Mouse (Mus musculus) forebrain, embryonic 15.5 days (tissue): Measurements from ENCODE around the gene Etfa. TPM values are rescaled to one million over a fixed set of nuclear protein-coding genes. Genes with fewer than 3 reads are reported as not detected.

Experiments
- ATAC-seq: fragments of 200-750 bp; cut with Nextera tagmentation; replicated peaks from 2 replicates; pipeline ENCODE4 v1.8.0; 2017; ENCODE audit warnings: mild to moderate bottlenecking, moderate TSS enrichment, moderate library complexity
- H3K27ac ChIP-seq: fragments of 300-500 bp; sonication (generic); replicated peaks from 2 replicates; pipeline ENCODE4 v1.5.1; 2015; ENCODE audit warnings: mild to moderate bottlenecking, inconsistent platforms
- H3K27me3 ChIP-seq: fragments of 300-500 bp; sonication (generic); 2 replicates; pipeline ENCODE4 v1.6.1; 2015; ENCODE audit warnings: inconsistent platforms
- H3K36me3 ChIP-seq: fragments of 300-500 bp; sonication (generic); 2 replicates; pipeline ENCODE4 v1.6.1; 2015; ENCODE audit warnings: mild to moderate bottlenecking, inconsistent platforms
- H3K4me1 ChIP-seq: fragments of 300-500 bp; sonication (generic); 2 replicates; pipeline ENCODE4 v1.6.1; 2015; ENCODE audit warnings: inconsistent platforms
- H3K4me2 ChIP-seq: fragments of 300-500 bp; sonication (generic); replicated peaks from 2 replicates; pipeline ENCODE4 v1.6.1; 2015; ENCODE audit warnings: mild to moderate bottlenecking, inconsistent platforms
- H3K4me3 ChIP-seq: fragments of 300-500 bp; sonication (generic); 2 replicates; pipeline ENCODE4 v1.5.1; 2015; ENCODE audit warnings: mild to moderate bottlenecking, inconsistent platforms
- H3K9ac ChIP-seq: fragments of 300-500 bp; sonication (generic); replicated peaks from 2 replicates; pipeline ENCODE4 v1.6.1; 2015; ENCODE audit warnings: mild to moderate bottlenecking, inconsistent platforms
- H3K9me3 ChIP-seq: fragments of 300-500 bp; sonication (generic); 2 replicates; pipeline ENCODE4 v1.6.1; 2016; ENCODE audit warnings: inconsistent platforms
- whole genome bisulfite sequencing: fragments of 180-500 bp; shearing (Covaris S2); methylation state at CpG from one replicate; pipeline ENCODE4 v1.1.7; 2015; ENCODE audit warnings: mixed read lengths; 5-methylcytosine and 5-hydroxymethylcytosine counted together
- polyA plus RNA-seq: library from polyadenylated mRNA; unstranded; fragments of >200 nt; fragmentation: Nextera tagmentation; extraction: Ambion mirVana; gene quantifications from 2 replicates; pipeline ENCODE4 v1.2.1, GENCODE M21; 2015

The Etfa gene
- polyA plus RNA-seq, 1 experiment from 2014 or later, result 96.2 TPM

DNA sequence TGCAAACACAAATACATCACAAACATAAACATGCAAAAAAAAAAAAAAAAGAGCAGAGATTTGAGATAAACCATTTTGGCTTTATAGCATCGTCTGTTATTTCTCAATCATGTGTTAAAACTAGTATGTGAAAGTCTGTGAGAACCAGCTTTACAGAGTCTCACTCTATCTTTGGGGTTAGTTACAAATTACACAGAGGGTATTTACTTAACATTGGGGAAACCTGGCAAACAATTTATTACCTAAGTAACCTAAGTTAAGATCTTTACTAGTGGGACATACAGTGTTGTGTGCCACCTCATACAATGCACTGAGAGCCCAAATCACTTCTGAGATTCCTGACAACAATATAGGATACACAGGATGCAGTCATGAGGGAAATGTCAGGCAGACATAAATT is 2.3 kb downstream of the Etfa start:
- no peak for ATAC-seq
- H3K27ac ChIP-seq, result no peak overlapping the region
- H3K4me3 ChIP-seq, result no peak overlapping the region
- H3K9ac ChIP-seq, result no peak overlapping the region
- no peak overlapping the region for H3K4me2 ChIP-seq
- no peaks in the 10 kb centered on the region for H3K9me3 ChIP-seq
- peaks cover 27% of the 10 kb centered on the region for H3K4me1 ChIP-seq
- 91% methylated on average over 1 of the region's 1 CpGs for WGBS
- H3K27me3 ChIP-seq, result peaks cover 6% of the 10 kb centered on the region
- no peaks in the 10 kb centered on the region for H3K36me3 ChIP-seq

DNA sequence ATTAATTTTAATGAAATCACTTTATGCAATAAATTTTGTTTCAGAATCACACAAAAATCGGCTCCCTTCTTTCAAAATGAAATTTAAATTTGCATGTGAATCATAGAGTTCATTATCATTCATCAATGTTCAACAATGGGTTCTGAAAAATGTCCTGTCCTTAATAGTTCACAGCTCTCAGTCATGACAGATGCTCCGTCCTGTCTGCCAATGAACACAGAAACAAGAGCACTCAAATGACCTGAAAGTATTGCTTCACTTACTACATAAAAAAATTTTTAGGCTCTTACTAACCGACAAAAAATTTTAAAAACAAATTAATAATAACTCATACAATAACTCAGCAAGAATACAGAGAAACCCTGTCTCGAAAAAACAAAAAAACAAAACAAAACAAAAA is 3.3 kb downstream of the Etfa start:
- ATAC-seq, result no peak
- H3K4me2 ChIP-seq, result no peak overlapping the region
- H3K9me3 ChIP-seq, result no peaks in the 10 kb centered on the region
- H3K9ac ChIP-seq, result no peak overlapping the region
- H3K27me3 ChIP-seq, result peaks cover 1% of the 10 kb centered on the region
- no peak overlapping the region for H3K27ac ChIP-seq
- no peaks in the 10 kb centered on the region for H3K36me3 ChIP-seq
- peaks cover 27% of the 10 kb centered on the region for H3K4me1 ChIP-seq
- WGBS, result 55% methylated on average over 4 of the region's 4 CpGs
- H3K4me3 ChIP-seq, result no peak overlapping the region

DNA sequence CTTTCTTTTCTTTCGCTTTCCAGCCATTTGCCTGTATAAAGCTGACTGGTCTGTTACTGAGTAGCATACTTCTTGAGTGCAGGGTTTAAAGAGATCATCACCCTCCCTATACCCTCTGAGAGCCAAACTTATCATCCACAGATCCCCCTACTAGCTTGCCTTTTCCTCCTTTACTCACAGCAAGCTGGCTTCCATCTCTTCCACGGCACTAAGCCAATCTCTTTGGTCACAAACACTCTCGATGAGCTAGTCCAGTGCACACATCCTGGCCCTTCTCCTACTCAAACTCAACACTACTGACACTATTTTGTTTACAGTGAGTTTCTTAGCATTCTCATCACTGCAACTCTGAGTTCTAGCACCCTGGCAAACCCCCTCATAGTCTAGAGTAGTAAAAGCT is 4.1 kb downstream of the Etfa start:
- no peak overlapping the region for H3K27ac ChIP-seq
- no peaks in the 10 kb centered on the region for H3K9me3 ChIP-seq
- no peaks in the 10 kb centered on the region for H3K36me3 ChIP-seq
- no peak overlapping the region for H3K4me2 ChIP-seq
- H3K27me3 ChIP-seq, result no peaks in the 10 kb centered on the region; the same call in 1 of the 2 replicates
- no peak overlapping the region for H3K9ac ChIP-seq
- 88% methylated on average over 3 of the region's 3 CpGs for WGBS
- H3K4me1 ChIP-seq, result peaks cover 27% of the 10 kb centered on the region
- no peak overlapping the region for H3K4me3 ChIP-seq
- ATAC-seq, result no peak

DNA sequence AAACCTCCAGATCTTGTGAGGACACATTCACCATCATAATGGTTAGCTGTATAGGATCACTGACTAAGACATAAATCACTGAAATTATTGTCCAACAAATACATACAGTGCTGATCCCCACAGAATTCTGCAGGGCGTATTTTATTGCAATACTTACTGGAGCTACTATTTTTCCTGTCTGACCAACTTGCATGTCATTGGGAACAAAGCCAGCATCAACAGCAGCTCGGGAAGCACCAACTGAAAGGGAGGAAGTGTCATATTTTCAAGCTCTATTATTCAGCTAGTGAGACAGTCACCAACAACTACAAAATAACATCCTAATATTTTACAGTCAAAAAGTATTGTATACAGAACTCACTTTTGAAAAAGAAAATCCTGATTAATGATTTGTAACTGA is 29.9 kb downstream of the Etfa start:
- H3K27me3 ChIP-seq, result no peaks in the 10 kb centered on the region
- no peak overlapping the region for H3K4me2 ChIP-seq
- ATAC-seq, result no peak
- no peaks in the 10 kb centered on the region for H3K4me1 ChIP-seq
- no peak overlapping the region for H3K9ac ChIP-seq
- H3K36me3 ChIP-seq, result no peaks in the 10 kb centered on the region; the same call in 1 of the 2 replicates
- no peak overlapping the region for H3K27ac ChIP-seq
- no peak overlapping the region for H3K4me3 ChIP-seq
- WGBS, result 53% methylated on average over 2 of the region's 2 CpGs
- no peaks in the 10 kb centered on the region for H3K9me3 ChIP-seq

DNA sequence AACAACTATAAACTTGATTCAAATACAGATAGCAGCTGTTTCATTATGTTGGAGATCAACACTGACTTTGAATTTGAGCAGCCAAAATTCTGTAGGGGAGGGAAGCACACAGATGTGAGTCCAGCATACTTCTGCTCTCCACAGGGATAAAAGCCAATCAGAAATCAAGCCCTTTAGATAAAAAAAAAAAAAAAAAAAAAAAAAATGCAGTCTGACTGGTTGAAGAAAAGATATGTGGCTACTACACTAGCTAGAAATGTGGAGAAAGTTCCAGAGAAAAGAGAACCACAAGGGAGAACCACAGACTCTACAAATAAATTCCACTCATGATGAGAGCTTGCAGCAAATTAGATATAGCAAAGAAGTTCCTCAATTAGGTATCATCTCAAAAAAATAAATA is 33.3 kb downstream of the Etfa start:
- no peaks in the 10 kb centered on the region for H3K4me1 ChIP-seq
- H3K36me3 ChIP-seq, result no peaks in the 10 kb centered on the region
- H3K27me3 ChIP-seq, result no peaks in the 10 kb centered on the region
- H3K27ac ChIP-seq, result no peak overlapping the region
- H3K9me3 ChIP-seq, result no peaks in the 10 kb centered on the region
- ATAC-seq, result no peak
- no peak overlapping the region for H3K4me2 ChIP-seq
- no peak overlapping the region for H3K9ac ChIP-seq
- H3K4me3 ChIP-seq, result no peak overlapping the region

DNA sequence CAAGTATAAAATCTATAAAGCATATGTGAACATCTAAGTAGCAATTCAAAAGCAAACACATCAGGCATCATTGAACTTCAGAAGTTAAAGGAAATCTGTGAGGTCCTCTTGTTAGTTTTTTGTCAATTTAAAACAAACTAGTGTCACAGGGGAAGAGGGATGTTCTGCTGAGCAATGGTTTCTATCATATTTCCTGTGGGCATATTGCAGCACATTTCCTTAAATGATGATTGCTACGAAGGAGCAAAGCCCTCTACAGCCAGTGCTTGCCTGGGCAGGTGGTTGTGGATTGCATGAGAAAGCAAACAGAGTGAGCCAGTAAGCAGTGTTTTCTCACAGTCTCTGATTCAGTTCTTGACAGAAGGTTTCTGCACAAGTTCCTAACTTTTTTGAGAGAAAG is 36.0 kb downstream of the Etfa start:
- Histone ChIP-seq H3K4me1 (no peaks in the 10 kb centered on the region), H3K27me3 (no peaks in the 10 kb centered on the region), H3K4me2 (no peak overlapping the region), H3K9ac (no peak overlapping the region), H3K27ac (no peak overlapping the region), H3K36me3 (no peaks in the 10 kb centered on the region), H3K9me3 (no peaks in the 10 kb centered on the region), H3K4me3 (no peak overlapping the region)
- ATAC-seq, result no peak
- 84% methylated on average over 1 of the region's 1 CpGs for WGBS

DNA sequence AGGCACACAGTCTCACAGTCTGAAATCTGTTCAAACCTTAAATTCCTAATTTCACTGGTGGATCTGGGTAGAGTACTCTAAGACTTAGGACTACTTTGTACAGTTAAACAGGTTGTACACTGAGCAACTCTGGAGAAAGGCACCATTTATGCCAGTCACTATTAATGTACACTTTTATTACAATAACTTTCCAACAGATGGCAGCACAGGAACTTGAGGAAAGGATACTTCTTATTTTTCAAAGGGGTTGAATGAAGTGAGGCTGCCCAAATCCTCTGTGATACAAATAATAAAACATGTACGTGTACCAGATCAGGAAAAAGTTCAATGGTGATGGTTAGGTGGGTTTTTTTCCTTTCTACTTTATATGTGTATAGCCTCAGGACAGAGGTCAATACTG is 43.6 kb downstream of the Etfa start:
- Histone ChIP-seq H3K4me1 (no peaks in the 10 kb centered on the region), H3K9me3 (no peaks in the 10 kb centered on the region), H3K4me3 (no peak overlapping the region), H3K27ac (no peak overlapping the region), H3K4me2 (no peak overlapping the region), H3K36me3 (no peaks in the 10 kb centered on the region), H3K27me3 (no peaks in the 10 kb centered on the region), H3K9ac (no peak overlapping the region)
- no peak for ATAC-seq
- 68% methylated on average over 1 of the region's 1 CpGs for WGBS

DNA sequence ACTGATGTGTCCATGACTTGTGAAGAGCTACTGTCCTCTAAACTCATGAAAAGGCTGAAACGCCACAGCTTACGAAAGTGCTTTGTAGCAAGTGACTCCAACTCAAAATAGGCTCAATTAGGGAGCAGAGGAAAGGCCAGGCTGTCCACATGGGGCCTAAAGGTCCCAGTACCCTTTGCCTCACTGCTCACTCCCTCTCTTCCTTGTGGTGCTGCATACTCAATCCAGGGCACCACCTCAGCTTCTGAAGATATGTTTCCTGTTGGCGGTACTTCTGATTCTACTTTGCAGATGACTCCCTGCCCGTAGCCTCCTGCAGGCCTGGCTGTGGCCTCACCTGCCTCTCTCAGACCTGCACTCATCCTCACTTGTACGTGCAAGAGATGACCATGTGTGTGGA is 58.7 kb downstream of the Etfa start:
- Histone ChIP-seq H3K4me2 (no peak overlapping the region), H3K9ac (no peak overlapping the region), H3K4me1 (no peaks in the 10 kb centered on the region), H3K27ac (no peak overlapping the region), H3K9me3 (no peaks in the 10 kb centered on the region), H3K4me3 (no peak overlapping the region), H3K27me3 (no peaks in the 10 kb centered on the region), H3K36me3 (no peaks in the 10 kb centered on the region)
- ATAC-seq, result no peak
- WGBS, result 88% methylated on average over 5 of the region's 5 CpGs

DNA sequence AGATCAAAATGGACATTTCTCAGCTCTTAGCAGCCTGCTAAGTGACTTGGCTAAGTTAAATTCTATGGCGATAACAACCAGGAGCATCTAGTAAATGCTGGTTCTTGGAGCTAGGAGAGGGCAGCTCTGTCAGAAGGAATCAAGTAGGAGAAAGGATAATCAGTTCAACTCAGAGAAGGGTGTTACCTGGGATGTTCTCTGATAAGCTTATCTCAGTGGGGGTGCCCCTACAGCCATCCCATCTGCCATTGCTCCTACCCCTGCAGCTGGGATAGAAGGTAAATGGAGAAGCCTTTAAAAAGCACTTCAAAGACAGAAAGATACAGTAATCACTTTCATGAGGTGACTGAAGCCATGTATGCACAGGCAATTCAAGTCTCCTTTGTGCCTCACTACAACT is 59.1 kb downstream of the Etfa start:
- H3K9ac ChIP-seq, result no peak overlapping the region
- H3K27me3 ChIP-seq, result no peaks in the 10 kb centered on the region
- H3K4me2 ChIP-seq, result no peak overlapping the region
- no peak overlapping the region for H3K27ac ChIP-seq
- ATAC-seq, result no peak
- no peaks in the 10 kb centered on the region for H3K9me3 ChIP-seq
- no peaks in the 10 kb centered on the region for H3K36me3 ChIP-seq
- H3K4me3 ChIP-seq, result no peak overlapping the region
- H3K4me1 ChIP-seq, result no peaks in the 10 kb centered on the region
- 100% methylated on average over 1 of the region's 1 CpGs for WGBS

DNA sequence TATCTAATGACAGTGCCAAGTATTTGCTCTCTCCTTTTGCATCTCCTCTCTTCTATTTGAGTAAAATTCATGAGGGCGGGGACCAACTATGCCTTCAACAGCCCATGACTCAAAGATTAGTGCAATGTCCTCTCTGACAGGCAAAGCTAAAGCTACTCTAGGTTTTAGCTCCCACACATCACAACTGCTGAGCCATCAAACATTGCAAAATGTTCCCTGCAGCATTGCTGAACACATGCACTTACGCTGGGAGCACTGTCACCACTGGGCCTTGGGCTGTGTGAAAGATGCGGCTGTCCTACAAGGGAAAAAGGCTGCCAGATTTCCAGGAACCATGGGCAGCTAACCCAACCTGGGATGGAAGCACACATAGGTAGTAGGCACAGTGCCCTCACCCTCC is 60.6 kb downstream of the Etfa start:
- H3K4me3 ChIP-seq, result no peak overlapping the region
- no peak overlapping the region for H3K27ac ChIP-seq
- H3K27me3 ChIP-seq, result no peaks in the 10 kb centered on the region
- WGBS, result 89% methylated on average over 3 of the region's 3 CpGs
- H3K4me1 ChIP-seq, result no peaks in the 10 kb centered on the region
- H3K4me2 ChIP-seq, result no peak overlapping the region
- ATAC-seq, result no peak
- H3K9me3 ChIP-seq, result no peaks in the 10 kb centered on the region
- H3K9ac ChIP-seq, result no peak overlapping the region
- H3K36me3 ChIP-seq, result no peaks in the 10 kb centered on the region

DNA sequence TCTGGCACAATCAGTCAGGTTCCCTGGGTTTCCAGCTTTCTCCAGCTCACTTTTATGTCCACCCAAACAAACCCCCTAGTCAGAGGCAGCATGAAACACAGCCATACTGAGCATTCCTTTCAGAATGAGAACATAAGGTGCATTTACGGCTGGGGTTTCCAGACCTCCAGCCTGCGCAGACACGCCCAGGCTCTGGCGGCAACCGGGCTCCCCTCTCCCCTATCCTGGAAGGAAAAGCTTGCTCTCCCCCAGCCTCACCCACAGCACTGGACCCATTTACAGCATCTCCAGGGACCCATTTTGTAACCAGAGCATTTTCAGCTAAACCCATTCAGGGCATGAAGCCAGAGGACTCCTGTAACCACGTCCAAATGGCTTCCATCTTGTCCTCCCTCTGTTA is 62.0 kb downstream of the Etfa start:
- Histone ChIP-seq H3K27ac (no peak overlapping the region), H3K4me1 (no peaks in the 10 kb centered on the region), H3K9me3 (no peaks in the 10 kb centered on the region), H3K36me3 (no peaks in the 10 kb centered on the region), H3K4me3 (no peak overlapping the region), H3K4me2 (no peak overlapping the region), H3K9ac (no peak overlapping the region), H3K27me3 (no peaks in the 10 kb centered on the region)
- ATAC-seq, result no peak
- 91% methylated on average over 6 of the region's 6 CpGs for WGBS

DNA sequence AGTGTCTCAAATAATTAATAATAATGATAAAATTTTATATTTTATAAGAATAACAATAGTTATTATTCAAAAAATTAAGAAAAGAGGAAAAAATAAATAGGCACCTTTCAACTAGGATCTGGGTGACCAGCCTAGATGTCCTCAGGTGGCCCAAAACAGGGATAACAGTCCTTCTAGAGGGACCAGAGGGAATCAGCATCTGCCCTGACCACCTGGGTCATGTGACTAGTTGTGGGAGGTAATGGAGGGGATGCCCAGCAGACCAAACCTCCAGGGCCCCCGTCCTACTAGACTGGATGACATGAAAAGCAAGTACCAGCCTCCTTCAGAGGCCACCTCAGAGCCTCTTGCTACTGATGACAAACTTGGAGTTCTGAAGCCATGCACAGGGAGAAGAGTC is 62.9 kb downstream of the Etfa start:
- H3K36me3 ChIP-seq, result no peaks in the 10 kb centered on the region
- H3K9ac ChIP-seq, result no peak overlapping the region
- no peaks in the 10 kb centered on the region for H3K4me1 ChIP-seq
- H3K27me3 ChIP-seq, result no peaks in the 10 kb centered on the region
- H3K4me2 ChIP-seq, result no peak overlapping the region
- no peaks in the 10 kb centered on the region for H3K9me3 ChIP-seq
- ATAC-seq, result no peak
- WGBS, result 71% methylated on average over 1 of the region's 1 CpGs
- no peak overlapping the region for H3K4me3 ChIP-seq
- H3K27ac ChIP-seq, result no peak overlapping the region

DNA sequence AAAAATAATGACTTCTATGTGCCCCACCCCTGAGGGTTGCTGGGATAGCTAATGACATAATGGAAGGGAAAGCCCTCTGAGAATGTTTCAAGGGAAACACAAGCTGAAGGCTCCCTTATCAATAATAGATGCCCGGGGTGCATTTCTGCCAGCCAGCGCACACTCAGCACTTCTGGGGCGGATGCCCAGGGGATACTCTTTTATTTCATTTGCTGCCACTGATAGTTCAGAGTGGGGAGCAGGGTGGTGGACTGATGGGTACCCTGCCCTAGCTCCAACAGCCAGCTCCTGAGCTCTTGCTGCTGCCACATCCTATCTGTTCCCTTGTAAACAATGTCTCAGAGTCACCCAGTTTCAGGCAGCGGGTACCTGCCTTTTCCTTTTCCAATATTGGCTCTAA is 64.5 kb downstream of the Etfa start:
- no peaks in the 10 kb centered on the region for H3K27me3 ChIP-seq
- 86% methylated on average over 4 of the region's 4 CpGs for WGBS

More for the DNA sequence above, 64.5 kb downstream of the Etfa start:
- H3K4me2 ChIP-seq, result no peak overlapping the region
- H3K4me1 ChIP-seq, result no peaks in the 10 kb centered on the region
- H3K4me3 ChIP-seq, result no peak overlapping the region
- H3K9me3 ChIP-seq, result no peaks in the 10 kb centered on the region
- H3K27ac ChIP-seq, result no peak overlapping the region
- H3K36me3 ChIP-seq, result no peaks in the 10 kb centered on the region
- no peak overlapping the region for H3K9ac ChIP-seq
- no peak for ATAC-seq
